ENCODE assay signal across 9 mouse cellular contexts in the genomic region with DNA sequence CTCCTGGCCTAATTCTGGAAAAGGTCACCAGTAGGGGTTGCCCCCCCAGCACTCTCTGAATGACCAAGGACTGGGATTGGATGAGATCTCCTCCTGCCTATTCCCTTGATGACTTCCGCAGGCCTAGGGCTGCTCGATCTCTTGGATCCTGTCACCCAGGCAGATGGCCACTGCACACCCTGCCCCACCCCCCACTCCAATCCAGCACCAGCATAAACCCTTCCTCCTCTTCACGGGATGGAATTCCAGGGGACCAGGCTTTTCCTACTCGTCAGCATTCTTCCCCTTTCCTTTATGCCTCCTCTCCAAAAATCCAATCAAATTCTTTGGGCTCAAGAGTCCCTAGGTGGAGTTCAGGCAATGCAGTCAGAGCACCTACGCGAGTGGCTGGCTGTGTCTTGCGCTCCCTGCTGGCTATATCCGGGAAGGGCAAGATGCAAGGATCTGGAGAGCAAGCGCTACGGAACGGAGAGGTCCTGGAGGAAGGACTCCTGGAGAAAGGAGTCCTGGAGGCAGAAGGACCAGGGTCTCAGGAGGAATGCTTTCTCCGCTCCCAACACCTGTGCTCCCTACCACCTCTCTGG. TPM values are rescaled to one million over a fixed set of nuclear protein-coding genes. Genes with fewer than 3 reads are reported as not detected.
DNase-seq lines count a peak whose midpoint lies in the region; ATAC-seq and TF ChIP-seq lines count a peak whose summit lies in the region.
"Had no signal": no experiment of that assay in that cellular context is flagged by ENCODE, and none has a peak within 500 bp of the region (broad histone marks: within the 10 kb centered on the region; RNA-seq: fewer than 3 reads in every experiment).

No protein-coding gene starts in this region.

- H3K4me2 ChIP-seq in kidney, postnatal 0 days (ENCODE audit: low read length) = 0 out of 2 replicates have a peak overlapping the region, but pooled peaks have one; percentile 6
- no peak overlapping the region for H3K4me2 ChIP-seq in neural tube, embryonic 15.5 days

- WGBS in kidney, postnatal 0 days = 19% methylated on average over 12 of the region's 12 CpGs
- WGBS in neural tube, embryonic 15.5 days = 22% methylated on average over 12 of the region's 12 CpGs

- intact Hi-C loops in gastrocnemius, postnatal 36 days (cut with DNase I) = loop anchor here (1.0 to 5.0 kb wide), 3 partner anchors 45 to 189 kb away; a partner anchor contains a TSS

- no peak overlapping the region for H3K9ac ChIP-seq in kidney, postnatal 0 days (ENCODE audit: low read depth, low read length)
- no peak overlapping the region for H3K9ac ChIP-seq in neural tube, embryonic 15.5 days (replicated peaks)

- no peaks in the 10 kb centered on the region for H3K36me3 ChIP-seq in kidney, postnatal 0 days (ENCODE audit: insufficient read depth, low read length)
- H3K36me3 ChIP-seq in neural tube, embryonic 15.5 days = no peaks in the 10 kb centered on the region

- H3K4me1 ChIP-seq in cortical plate, adult 2 months (ENCODE audit: control insufficient read depth, insufficient read depth, low read length) = no peaks in the 10 kb centered on the region
- H3K4me1 ChIP-seq in kidney, postnatal 0 days (replicated peaks; ENCODE audit: insufficient read depth, low read length) = no peaks in the 10 kb centered on the region; the same call in 1 of the 2 replicates
- H3K4me1 ChIP-seq in neural tube, embryonic 15.5 days = peaks cover 9% of the 10 kb centered on the region

- 0 out of 2 replicates have a peak, but pooled peaks have one; percentile 44 for ATAC-seq in kidney, postnatal 0 days (replicated peaks; ENCODE audit: low FRiP score, low read depth)
- ATAC-seq in neural tube, embryonic 15.5 days (ENCODE audit: low FRiP score) = peak; percentile 29; the same call in 1 of the 2 replicates

- H3K9me3 ChIP-seq in kidney, postnatal 0 days (replicated peaks; ENCODE audit: low read length) = no peaks in the 10 kb centered on the region
- H3K9me3 ChIP-seq in neural tube, embryonic 15.5 days (replicated peaks) = no peaks in the 10 kb centered on the region

- H3K4me3 ChIP-seq in cortical plate, adult 2 months (ENCODE audit: insufficient read depth, low read length) = no peak overlapping the region
- no peak overlapping the region for H3K4me3 ChIP-seq in kidney, postnatal 0 days (replicated peaks; ENCODE audit: low read depth, low read length)
- H3K4me3 ChIP-seq in neural tube, embryonic 15.5 days (replicated peaks) = no peak overlapping the region

- no peak for TF ChIP-seq POLR2A in cortical plate, adult 2 months (IDR thresholded peaks at IDR 0.05; ENCODE audit: extremely low read depth, insufficient read depth, low read length)

- H3K27ac ChIP-seq in cortical plate, adult 2 months (ENCODE audit: insufficient read depth, low read length) = no peak overlapping the region
- no peak overlapping the region for H3K27ac ChIP-seq in kidney, postnatal 0 days
- H3K27ac ChIP-seq in neural tube, embryonic 15.5 days (replicated peaks) = peak overlapping the region; percentile 30

- H3K27me3 ChIP-seq in kidney, postnatal 0 days (ENCODE audit: insufficient read depth, low read length) = no peaks in the 10 kb centered on the region
- peaks cover 18% of the 10 kb centered on the region; the same call in 1 of the 2 replicates for H3K27me3 ChIP-seq in neural tube, embryonic 15.5 days (replicated peaks)

- DNase-seq in B cell, adult 2 months = peak; percentile 66 to 68
- peak; percentile 77 for DNase-seq in WW6 (ENCODE audit: low read depth, low spot score)
- peak; percentile 56 to 58 for DNase-seq in gastrocnemius, postnatal 36 days
- peak; percentile 77 for DNase-seq in kidney, postnatal 0 days (ENCODE audit: low spot score)
- DNase-seq in lung, adult 18-20 months = peak; percentile 77 to 84
- peak; percentile 53 to 71 for DNase-seq in thymus, postnatal 10 days (ENCODE audit: low spot score in 2 of 2)

- peak; percentile 68 for TF ChIP-seq CTCF in cortical plate, adult 2 months (IDR thresholded peaks at IDR 0.05; ENCODE audit: extremely low read depth, insufficient read depth, low read length)
- TF ChIP-seq CTCF in kidney, postnatal 0 days (IDR thresholded peaks at IDR 0.05; ENCODE audit: low read depth) = peak; percentile 87

RNA-seq across cellular contexts. Expression of a gene that starts 7.1 kb away (rescaled TPM):
- polyA plus RNA-seq in cortical plate, adult 2 months (2012; rRNA removed) = 76.5 and 83.3 TPM in 2 replicates
- total RNA-seq in gastrocnemius, postnatal 36 days (2021) = under 1 TPM in 1 of 2 experiments, not detected in 1; 0.23 TPM
- 13.8 and 15.7 TPM in 2 replicates for polyA plus RNA-seq in kidney, postnatal 0 days (2015; fragmentation: Nextera tagmentation; extraction: Ambion mirVana)
- 233 and 264 TPM in 2 replicates for polyA plus RNA-seq in neural tube, embryonic 15.5 days (2015; fragmentation: Nextera tagmentation; extraction: Ambion mirVana)

RNA-seq across cellular contexts. Expression of a gene that starts 28.9 kb away (rescaled TPM):
- 0.33 TPM in 1 of 2 replicates, not detected in the other for polyA plus RNA-seq in cortical plate, adult 2 months (2012; rRNA removed)
- not detected for total RNA-seq in gastrocnemius, postnatal 36 days (2021)
- polyA plus RNA-seq in kidney, postnatal 0 days (2015; fragmentation: Nextera tagmentation; extraction: Ambion mirVana) = not detected in 2 replicates
- polyA plus RNA-seq in neural tube, embryonic 15.5 days (2015; fragmentation: Nextera tagmentation; extraction: Ambion mirVana) = 0.75 TPM in 1 of 2 replicates, not detected in the other
- polyA plus RNA-seq: neural tube, embryonic 14.5 days had no signal

RNA-seq across cellular contexts. Expression of a gene that starts 34.5 kb away (rescaled TPM):
- polyA plus RNA-seq in cortical plate, adult 2 months (2012; rRNA removed) = 40.9 and 48.2 TPM in 2 replicates
- 10 to 100 TPM; 73.8 to 80.2 TPM for total RNA-seq in gastrocnemius, postnatal 36 days (2021)
- polyA plus RNA-seq in kidney, postnatal 0 days (2015; fragmentation: Nextera tagmentation; extraction: Ambion mirVana) = 119 and 129 TPM in 2 replicates
- 58.2 and 74.6 TPM in 2 replicates for polyA plus RNA-seq in neural tube, embryonic 15.5 days (2015; fragmentation: Nextera tagmentation; extraction: Ambion mirVana)

RNA-seq across cellular contexts. Expression of a gene that starts 43.4 kb away (rescaled TPM):
- 534 and 549 TPM in 2 replicates for polyA plus RNA-seq in cortical plate, adult 2 months (2012; rRNA removed)
- total RNA-seq in gastrocnemius, postnatal 36 days (2021) = 1,000 to 10,000 TPM in 1 of 2 experiments, 100 to 1,000 TPM in 1; 947 to 1,138 TPM
- 1,736 and 1,746 TPM in 2 replicates for polyA plus RNA-seq in kidney, postnatal 0 days (2015; fragmentation: Nextera tagmentation; extraction: Ambion mirVana)
- 1,270 and 1,336 TPM in 2 replicates for polyA plus RNA-seq in neural tube, embryonic 15.5 days (2015; fragmentation: Nextera tagmentation; extraction: Ambion mirVana)

RNA-seq across cellular contexts. Expression of a gene that starts 51.6 kb away (rescaled TPM):
- 14.4 and 15.3 TPM in 2 replicates for polyA plus RNA-seq in cortical plate, adult 2 months (2012; rRNA removed)
- 1 to 10 TPM; 3.6 to 4.1 TPM for total RNA-seq in gastrocnemius, postnatal 36 days (2021)
- polyA plus RNA-seq in kidney, postnatal 0 days (2015; fragmentation: Nextera tagmentation; extraction: Ambion mirVana) = 51.4 and 54.5 TPM in 2 replicates
- 24.3 and 24.4 TPM in 2 replicates for polyA plus RNA-seq in neural tube, embryonic 15.5 days (2015; fragmentation: Nextera tagmentation; extraction: Ambion mirVana)
